Mouse (Mus musculus): ENCODE data around the gene Trpc7.

Trpc7 gene

GRCm38 (mm10) chr13:56746739-56747532 is 148.9 kb downstream of the Trpc7 start:
- no peak for DNase-seq (ENCODE audit: low spot score)

GRCm38 (mm10) chr13:56742325-56742901 is 153.4 kb downstream of the Trpc7 start:
- no peak for DNase-seq (ENCODE audit: low spot score)

- DNase-seq (ENCODE audit: low spot score) = no peak
Observed at GRCm38 (mm10) chr13:56741691-56742090, 154.1 kb downstream of the Trpc7 start.

GRCm38 (mm10) chr13:56740496-56740895 is 155.3 kb downstream of the Trpc7 start:
- DNase-seq (ENCODE audit: low spot score) = no peak

GRCm38 (mm10) chr13:56739556-56739955 is 156.2 kb downstream of the Trpc7 start:
- DNase-seq (ENCODE audit: low spot score) = no peak

- DNase-seq (ENCODE audit: low spot score) = no peak
Observed at GRCm38 (mm10) chr13:56735212-56735875, 160.4 kb downstream of the Trpc7 start.

GRCm38 (mm10) chr13:56734617-56735016 is 161.2 kb downstream of the Trpc7 start:
- DNase-seq (ENCODE audit: low spot score) = no peak

- no peak for DNase-seq (ENCODE audit: low spot score)
Observed at GRCm38 (mm10) chr13:56729046-56729445, 166.7 kb downstream of the Trpc7 start.

- DNase-seq (ENCODE audit: low spot score) = no peak
Observed at GRCm38 (mm10) chr13:56726551-56726950, 169.2 kb downstream of the Trpc7 start.

All from ovary, postnatal 36 days (tissue).